Mouse (Mus musculus): ENCODE data around the gene Prkcd.

GRCm38 (mm10) chr14:30579882-30580281, 46.1 kb downstream of the Prkcd start:
- TF ChIP-seq EP300 (IDR thresholded peaks at IDR 0.05; ENCODE audit: low read depth) (no peak), CTCF (IDR thresholded peaks at IDR 0.05; ENCODE audit: low read depth) (no peak)

All from liver, embryonic 14.5 days (tissue).